Mouse (Mus musculus): ENCODE measurements around the gene Kif5a.

Gene Kif5a

GRCm38 (mm10) chr10:127189651-127190381 is 73.3 kb downstream of the Kif5a start, which contains the start of gene Arhgef25:
Arhgef25 (minus strand) TSS chr10:127190083.
- peak; percentile 67 for DNase-seq

DNA sequence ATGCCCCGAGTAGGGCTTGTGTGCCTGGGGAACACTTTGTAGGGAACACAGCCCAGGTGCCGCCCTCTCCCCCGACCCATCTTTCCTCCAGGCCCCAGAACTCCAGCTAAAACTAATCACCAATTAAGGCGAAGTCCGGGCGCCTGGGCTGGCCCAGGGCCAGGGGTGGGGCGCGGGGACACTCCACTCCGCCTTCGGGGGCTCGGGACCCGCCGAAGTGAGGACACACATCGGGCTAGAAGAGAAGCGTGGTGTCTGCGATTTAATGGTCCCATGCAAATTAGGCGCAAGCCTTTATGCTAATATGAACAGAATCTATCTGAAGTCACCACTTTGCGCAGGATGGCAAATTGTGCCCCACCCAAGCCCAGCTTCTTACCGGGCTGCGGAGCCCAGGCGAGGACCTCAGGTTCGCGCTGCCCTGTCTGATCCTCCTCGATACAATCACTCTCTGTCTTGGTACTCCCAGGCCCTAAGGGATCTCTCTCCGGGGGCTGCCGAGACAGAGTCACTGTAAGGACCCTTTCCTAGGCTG is 74.0 kb downstream of the Kif5a start:
- peak; percentile 61 for DNase-seq

GRCm38 (mm10) chr10:127188465-127189115 is 74.6 kb downstream of the Kif5a start:
- peak; percentile 52 for DNase-seq

DNA sequence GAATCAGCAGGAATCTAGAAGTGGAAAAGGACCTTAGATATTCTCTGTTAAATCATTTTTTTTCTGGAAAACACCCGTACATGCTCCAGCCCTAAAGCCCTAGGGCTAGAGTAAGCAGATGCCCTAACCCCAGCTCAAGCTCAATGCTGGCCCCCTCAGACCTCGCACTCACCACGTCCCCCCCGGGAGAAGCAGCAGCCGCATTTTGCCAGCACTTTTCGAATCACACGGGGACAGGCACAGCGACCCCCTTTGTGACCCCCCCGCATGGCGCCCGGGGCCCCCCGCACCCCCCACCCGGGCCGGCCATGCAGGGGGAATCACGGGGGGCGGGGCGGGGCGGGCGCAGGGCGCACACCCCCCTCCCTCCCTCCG is 75.1 kb downstream of the Kif5a start:
- no peak for DNase-seq

GRCm38 (mm10) chr10:127187371-127188078 is 75.6 kb downstream of the Kif5a start:
- DNase-seq, result no peak

- DNase-seq, result no peak
These were observed 76.7 kb downstream of the Kif5a start for GRCm38 (mm10) chr10:127186451-127186850.

- no peak for DNase-seq
These were observed 77.6 kb downstream of the Kif5a start for GRCm38 (mm10) chr10:127185506-127185905.

- no peak for DNase-seq
These were observed 78.0 kb downstream of the Kif5a start for GRCm38 (mm10) chr10:127185101-127185500.

- no peak for DNase-seq
These were observed 79.4 kb downstream of the Kif5a start for GRCm38 (mm10) chr10:127183759-127184158.

DNA sequence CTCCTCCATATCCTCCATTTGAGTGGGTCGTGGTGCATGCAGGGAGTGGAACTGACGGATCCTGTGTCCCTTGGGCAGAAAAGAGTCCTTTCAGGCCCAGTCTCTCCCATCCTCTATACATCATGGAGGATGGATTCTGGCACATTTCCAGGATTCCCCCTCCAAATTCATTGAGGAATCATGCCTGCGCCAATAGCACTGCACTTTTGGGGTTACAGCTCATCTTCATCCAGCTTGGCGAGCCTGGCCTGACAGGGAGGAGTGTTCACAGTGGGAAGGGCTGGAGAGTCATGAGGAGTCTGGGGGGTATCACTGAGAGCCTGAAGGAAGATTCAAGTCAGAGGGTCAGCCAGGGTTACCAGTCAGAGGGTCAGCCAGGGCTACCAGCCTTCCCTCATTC is 80.5 kb downstream of the Kif5a start:
- DNase-seq, result no peak

GRCm38 (mm10) chr10:127181566-127181965 is 81.6 kb downstream of the Kif5a start:
- no peak for DNase-seq

DNA sequence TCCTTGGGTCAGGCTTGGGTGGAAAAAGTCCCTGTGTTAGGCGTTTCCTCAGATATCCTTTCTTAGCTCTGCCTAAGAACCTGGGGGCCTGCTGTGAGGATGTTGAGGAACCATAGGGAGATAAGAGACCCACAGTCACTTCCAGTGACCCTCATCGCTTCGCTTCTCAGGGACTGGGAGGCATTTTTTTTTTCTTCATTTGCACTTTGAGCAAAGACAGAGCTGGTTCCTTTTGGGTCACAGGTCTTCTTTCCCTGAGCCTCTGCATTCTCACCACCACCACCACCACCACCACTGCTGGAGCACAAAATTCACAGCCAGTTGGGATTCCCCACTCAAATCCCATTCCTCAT is 82.5 kb downstream of the Kif5a start:
- DNase-seq, result no peak

DNA sequence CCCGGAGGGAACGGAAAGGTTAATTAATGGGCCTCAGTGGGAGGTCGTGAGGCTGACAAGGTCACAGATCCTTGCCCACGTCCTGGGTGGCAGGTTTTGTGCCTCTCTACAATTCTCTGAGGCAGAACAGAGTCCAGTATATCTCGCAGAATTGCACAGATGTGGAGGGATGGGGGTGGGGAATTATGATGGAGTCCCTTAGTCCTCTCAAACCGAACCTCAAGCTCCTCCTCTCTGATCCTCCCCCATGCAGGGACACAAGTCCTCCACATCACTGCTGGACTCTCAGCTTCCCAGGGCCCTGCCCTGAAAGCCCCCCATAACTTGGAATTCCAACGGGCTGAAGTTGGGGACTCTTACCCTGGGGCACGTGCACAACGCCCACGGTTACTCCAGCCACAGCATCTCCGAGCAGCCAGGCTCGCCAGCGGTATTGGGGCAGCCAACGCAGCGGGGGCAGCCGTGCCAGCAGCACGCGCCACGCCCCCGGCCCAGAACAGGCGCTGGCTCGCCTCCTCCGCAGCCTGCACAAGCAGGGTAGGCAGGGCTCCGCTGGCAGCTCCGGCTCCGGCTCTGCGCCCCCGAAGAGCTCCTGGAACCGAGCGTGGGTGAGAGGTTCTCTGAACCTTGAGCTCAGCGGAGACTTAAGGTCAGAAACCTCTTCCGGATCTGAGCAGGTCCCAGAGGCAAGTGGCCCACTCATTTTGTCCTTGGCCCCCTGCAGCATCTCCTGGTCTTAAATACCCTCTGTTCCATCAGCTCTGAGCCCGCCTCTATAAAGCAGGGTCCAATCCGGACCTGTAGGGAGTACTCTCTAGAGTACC is 83.1 kb downstream of the Kif5a start, which contains the start of gene Slc26a10:
Gene Slc26a10, minus strand, starts transcription at position 775 of the 824 bp plus-strand sequence.
- DNase-seq, result no peak

DNA sequence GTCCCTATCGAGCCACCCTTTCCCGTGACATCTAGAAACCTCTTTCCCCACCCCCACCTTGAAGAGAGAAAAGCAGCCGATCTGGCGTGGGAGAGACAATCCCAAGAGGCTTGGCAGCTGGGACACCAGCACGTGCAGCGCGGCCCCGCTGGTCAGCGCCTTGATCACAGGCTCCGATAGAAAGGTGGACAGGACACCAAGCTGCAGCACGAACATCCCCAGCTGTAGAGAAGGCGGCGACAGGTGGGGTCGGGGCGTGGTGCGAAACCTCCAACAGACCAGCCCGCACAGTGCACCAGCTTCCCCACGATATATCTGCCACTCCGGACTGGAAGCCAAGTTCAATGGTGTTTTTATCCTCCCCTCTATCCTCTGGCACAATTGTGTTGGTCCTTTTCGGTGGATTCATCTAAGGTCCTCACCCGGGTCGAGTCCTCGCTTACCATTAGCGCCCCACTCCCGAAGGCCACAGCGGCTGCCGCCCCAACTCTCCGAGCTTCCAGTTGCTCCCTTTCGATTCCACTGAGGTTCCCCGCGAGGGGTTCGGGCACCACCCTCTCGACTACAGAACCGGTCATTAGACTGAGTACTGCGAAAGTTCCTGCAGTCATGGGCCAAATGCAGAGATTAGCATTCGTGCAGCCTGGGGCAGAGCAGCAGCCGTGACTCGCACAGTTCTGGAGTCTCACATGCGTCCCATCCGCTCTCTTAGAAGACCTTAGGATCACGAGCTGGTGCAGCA is 84.7 kb downstream of the Kif5a start:
- no peak for DNase-seq

DNA sequence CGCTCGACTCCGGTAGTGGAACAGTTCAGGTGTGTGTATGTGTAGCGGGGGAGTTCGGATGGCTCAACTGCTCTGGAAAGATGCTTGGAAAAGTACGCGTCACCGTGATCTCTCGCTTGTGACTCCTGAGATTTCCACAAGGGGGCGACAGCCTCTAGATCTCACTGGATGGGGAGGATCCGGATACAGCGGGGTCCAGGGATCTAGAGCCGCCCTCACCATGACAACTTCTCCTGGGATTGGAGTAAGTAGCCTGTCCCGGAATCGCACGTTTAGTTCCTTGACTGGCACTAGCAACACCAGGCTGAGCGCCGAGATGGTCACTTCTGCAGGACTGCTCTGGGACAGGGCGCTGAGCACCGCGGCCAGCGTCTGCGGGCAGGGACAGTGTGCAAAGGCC is 85.4 kb downstream of the Kif5a start:
- DNase-seq, result peak; percentile 82

- DNase-seq, result no peak
These were observed 85.9 kb downstream of the Kif5a start for GRCm38 (mm10) chr10:127177235-127177634.

GRCm38 (mm10) chr10:127176756-127177155 is 86.4 kb downstream of the Kif5a start:
- no peak for DNase-seq

- no peak for DNase-seq
These were observed 86.9 kb downstream of the Kif5a start for GRCm38 (mm10) chr10:127176228-127176627.

All from lung, postnatal 14 days (tissue).